Mouse (Mus musculus) liver, embryonic 15.5 days (tissue): ENCODE results near the gene Ufc1. TPM values are rescaled to one million over a fixed set of nuclear protein-coding genes. Genes with fewer than 3 reads are reported as not detected.

Experiments used
- ATAC-seq: fragments of 200-750 bp; cut with Nextera tagmentation; 2 replicates; pipeline ENCODE4 v1.8.0; 2017; ENCODE audit warnings: moderate number of reproducible peaks, mild to moderate bottlenecking, moderate library complexity; ENCODE audit not compliant: insufficient read depth
- H3K27ac ChIP-seq: fragments of 300-500 bp; sonication (generic); replicated peaks from 2 replicates; pipeline ENCODE4 v1.5.1; 2015; ENCODE audit warnings: mild to moderate bottlenecking, inconsistent platforms
- H3K27me3 ChIP-seq: fragments of 300-500 bp; sonication (generic); 2 replicates; pipeline ENCODE4 v1.6.1; 2015; ENCODE audit warnings: mild to moderate bottlenecking, inconsistent platforms
- H3K36me3 ChIP-seq: fragments of 300-500 bp; sonication (generic); replicated peaks from 2 replicates; pipeline ENCODE4 v1.6.1; 2015; ENCODE audit warnings: moderate library complexity, mild to moderate bottlenecking, inconsistent platforms
- H3K4me1 ChIP-seq: fragments of 300-500 bp; sonication (generic); replicated peaks from 2 replicates; pipeline ENCODE4 v1.6.1; 2015; ENCODE audit warnings: inconsistent platforms
- H3K4me2 ChIP-seq: fragments of 300-500 bp; sonication (generic); 2 replicates; pipeline ENCODE4 v1.6.1; 2015; ENCODE audit warnings: moderate library complexity, mild to moderate bottlenecking, inconsistent platforms
- H3K4me3 ChIP-seq: fragments of 300-500 bp; sonication (generic); replicated peaks from 2 replicates; pipeline ENCODE4 v1.5.1; 2015; ENCODE audit warnings: mild to moderate bottlenecking, inconsistent platforms
- H3K9ac ChIP-seq: fragments of 300-500 bp; sonication (generic); 2 replicates; pipeline ENCODE4 v1.6.1; 2015; ENCODE audit warnings: moderate library complexity, mild to moderate bottlenecking, inconsistent platforms
- H3K9me3 ChIP-seq: fragments of 300-500 bp; sonication (generic); replicated peaks from 2 replicates; pipeline ENCODE4 v1.6.1; 2016; ENCODE audit warnings: inconsistent platforms
- WGBS: fragments of 180-500 bp; shearing (Covaris S2); methylation state at CpG from one replicate; pipeline ENCODE4 v1.1.7; 2015; ENCODE audit warnings: mixed read lengths; ENCODE audit not compliant: insufficient replicate concordance; 5-methylcytosine and 5-hydroxymethylcytosine counted together
- polyA plus RNA-seq: library from polyadenylated mRNA; unstranded; fragments of >200 nt; fragmentation: Nextera tagmentation; extraction: Ambion mirVana; gene quantifications from 2 replicates; pipeline ENCODE4 v1.2.1, GENCODE M21; 2015

Gene Ufc1
- polyA plus RNA-seq, 1 experiment from 2014 or later, result 41.4 TPM

DNA sequence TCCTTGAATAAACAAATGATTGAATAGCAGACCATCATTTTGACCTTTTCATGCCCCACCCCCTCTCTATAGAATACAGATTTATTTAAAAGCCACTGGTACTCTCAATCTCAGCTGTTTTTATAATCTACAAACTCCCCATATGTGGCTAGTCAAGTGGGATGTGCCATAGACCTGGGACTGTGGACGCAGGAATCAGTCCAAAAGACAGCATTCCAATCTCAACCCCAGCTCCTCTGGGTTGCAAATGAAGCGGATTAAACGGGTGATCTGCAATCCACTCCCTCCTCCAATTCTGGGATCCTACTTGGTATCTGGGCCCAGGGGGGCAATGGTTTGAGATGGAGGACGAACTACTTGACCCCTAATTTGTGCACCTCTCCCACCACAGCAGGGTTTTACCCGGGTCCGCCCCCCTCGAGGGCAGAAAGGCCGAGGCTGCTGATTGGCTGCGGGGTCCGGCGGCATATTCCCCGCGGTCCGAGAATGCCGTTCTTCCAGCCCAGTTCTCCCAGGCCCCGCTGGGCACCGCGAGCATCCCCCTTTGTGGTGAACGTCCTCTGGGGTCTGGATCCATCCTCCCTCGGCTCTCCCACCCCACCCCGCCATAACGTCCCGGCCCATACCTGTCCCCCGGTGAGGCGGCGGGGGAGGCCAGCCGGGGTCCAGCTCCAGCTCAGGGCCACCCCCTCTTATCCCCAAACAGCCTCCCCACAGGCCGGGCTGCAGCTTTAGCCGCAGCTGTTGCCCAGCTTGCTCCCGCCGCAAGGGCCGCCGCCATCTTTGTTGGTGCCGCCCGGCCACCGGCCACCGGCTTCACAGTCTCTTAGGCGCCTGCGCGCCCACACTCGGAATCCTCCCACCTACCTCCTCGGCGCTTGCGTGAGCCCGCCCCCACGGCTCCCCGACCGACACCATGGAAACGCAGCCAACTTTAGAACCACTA is 7.4 kb downstream of the Ufc1 start, which contains the start of gene Usp21:
Gene Usp21 (minus strand): TSS at position 856 of the 946 bp plus-strand sequence.
- Histone ChIP-seq H3K4me3 (peak within 1 kb of the TSS; percentile 83), H3K27me3 (no peaks in the 10 kb centered on the region), H3K27ac (peak within 1 kb of the TSS; percentile 86), H3K9ac (peak within 1 kb of the TSS; percentile 88), H3K36me3 (peaks cover 58% of the 10 kb centered on the region), H3K4me1 (peaks cover 71% of the 10 kb centered on the region), H3K9me3 (no peaks in the 10 kb centered on the region), H3K4me2 (peak within 1 kb of the TSS; percentile 77)
- ATAC-seq, result peak; percentile 92
- WGBS, result 2% methylated on average over 49 of the region's 49 CpGs

DNA sequence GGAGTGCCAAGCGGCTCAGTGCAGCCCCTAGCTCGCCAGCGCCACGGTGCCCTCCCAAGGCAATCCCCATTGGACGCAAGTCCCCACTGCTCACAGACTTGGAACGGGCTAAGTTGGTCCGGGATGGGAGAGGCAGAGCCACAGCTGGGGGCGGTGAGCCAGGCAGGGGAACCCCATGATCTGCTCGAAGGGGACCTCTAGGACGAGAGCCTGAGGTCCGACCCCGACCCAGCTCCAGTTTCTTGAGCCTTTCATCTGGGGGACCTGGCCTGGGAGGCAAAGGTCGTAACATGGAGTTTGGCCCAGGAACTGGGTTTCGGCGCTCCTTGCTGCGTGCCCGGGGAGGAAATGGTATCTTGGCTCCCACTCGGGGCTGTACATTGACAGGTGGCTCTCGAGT is 8.3 kb downstream of the Ufc1 start:
- no peak for ATAC-seq
- peaks cover 63% of the 10 kb centered on the region for H3K36me3 ChIP-seq
- H3K27ac ChIP-seq, result peak overlapping the region; percentile 25; the same call in 1 of the 2 replicates
- no peak overlapping the region for H3K9ac ChIP-seq
- 86% methylated on average over 19 of the region's 19 CpGs for WGBS
- peak overlapping the region; percentile 83; the same call in 1 of the 2 replicates for H3K4me3 ChIP-seq
- H3K4me1 ChIP-seq, result peaks cover 68% of the 10 kb centered on the region
- H3K4me2 ChIP-seq, result peak overlapping the region; percentile 77
- no peaks in the 10 kb centered on the region for H3K9me3 ChIP-seq
- H3K27me3 ChIP-seq, result no peaks in the 10 kb centered on the region

DNA sequence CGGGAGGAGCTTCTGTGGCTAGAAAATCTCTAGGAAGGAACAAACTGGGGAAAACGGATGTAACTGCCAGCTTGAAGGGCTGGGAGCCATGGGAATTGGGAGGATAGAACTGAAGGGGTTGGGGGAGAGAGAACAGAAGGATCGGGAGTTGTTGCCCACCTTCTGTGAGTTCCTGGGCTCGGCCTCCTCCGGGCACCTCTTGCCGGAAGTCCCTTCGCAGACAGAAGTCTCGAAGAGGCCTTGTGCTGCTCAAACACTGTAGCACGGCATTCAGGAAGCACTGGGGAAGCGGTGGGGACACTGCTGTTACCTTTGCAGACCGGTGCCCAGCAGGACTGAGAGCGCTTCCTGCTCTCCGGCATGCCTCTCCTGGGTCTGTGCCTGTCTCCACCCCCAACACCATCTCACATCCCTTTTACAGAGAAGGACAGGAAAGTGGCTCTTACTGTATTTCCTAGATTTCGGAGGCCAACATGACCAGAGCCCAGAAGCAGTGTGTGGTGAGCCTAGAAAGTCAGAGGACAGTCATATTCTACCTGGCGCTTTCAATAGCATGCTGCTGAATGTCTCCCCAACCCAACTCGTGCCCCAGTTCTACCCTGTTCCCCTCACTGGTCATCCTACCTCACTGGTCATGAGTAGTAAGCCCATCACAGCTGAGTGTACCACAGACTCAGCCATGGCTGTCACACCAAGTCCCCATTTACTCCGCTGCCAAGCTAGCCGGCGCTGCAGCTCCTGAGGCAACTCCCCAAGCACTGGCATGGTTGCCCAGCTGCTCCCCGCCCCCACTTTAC is 9.5 kb downstream of the Ufc1 start:
- H3K4me3 ChIP-seq, result no peak overlapping the region; the same call in 1 of the 2 replicates
- no peak for ATAC-seq
- no peak overlapping the region for H3K4me2 ChIP-seq
- H3K4me1 ChIP-seq, result peaks cover 65% of the 10 kb centered on the region
- H3K36me3 ChIP-seq, result peaks cover 63% of the 10 kb centered on the region
- no peaks in the 10 kb centered on the region for H3K9me3 ChIP-seq
- no peak overlapping the region for H3K9ac ChIP-seq
- no peaks in the 10 kb centered on the region for H3K27me3 ChIP-seq
- WGBS, result 83% methylated on average over 20 of the region's 20 CpGs
- peak overlapping the region; percentile 29; the same call in 1 of the 2 replicates for H3K27ac ChIP-seq

DNA sequence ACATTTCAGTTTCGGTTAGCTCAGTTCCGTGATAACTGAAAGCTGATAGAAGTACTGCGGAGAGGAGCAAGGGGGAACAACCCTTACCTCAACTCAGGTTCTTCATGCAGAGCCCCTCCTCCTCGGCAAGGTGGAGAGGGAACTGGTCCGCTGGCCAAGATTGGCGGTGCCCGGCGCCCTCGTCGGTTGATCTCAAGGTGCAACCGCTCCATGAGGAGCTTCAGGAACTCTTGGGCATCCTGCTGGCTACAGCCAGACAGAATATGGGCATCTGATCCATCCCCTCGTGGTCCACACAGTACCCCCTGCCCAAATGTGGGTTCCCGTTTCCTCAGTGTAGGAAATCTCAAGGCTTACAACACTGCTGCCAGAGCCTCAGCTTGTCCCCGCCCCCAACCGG is 10.3 kb downstream of the Ufc1 start:
- WGBS, result 87% methylated on average over 15 of the region's 15 CpGs
- no peak for ATAC-seq
- H3K27me3 ChIP-seq, result no peaks in the 10 kb centered on the region
- peaks cover 72% of the 10 kb centered on the region for H3K4me1 ChIP-seq
- no peak overlapping the region for H3K9ac ChIP-seq
- H3K9me3 ChIP-seq, result no peaks in the 10 kb centered on the region
- H3K27ac ChIP-seq, result no peak overlapping the region
- H3K4me2 ChIP-seq, result no peak overlapping the region
- H3K36me3 ChIP-seq, result peaks cover 62% of the 10 kb centered on the region
- no peak overlapping the region for H3K4me3 ChIP-seq

DNA sequence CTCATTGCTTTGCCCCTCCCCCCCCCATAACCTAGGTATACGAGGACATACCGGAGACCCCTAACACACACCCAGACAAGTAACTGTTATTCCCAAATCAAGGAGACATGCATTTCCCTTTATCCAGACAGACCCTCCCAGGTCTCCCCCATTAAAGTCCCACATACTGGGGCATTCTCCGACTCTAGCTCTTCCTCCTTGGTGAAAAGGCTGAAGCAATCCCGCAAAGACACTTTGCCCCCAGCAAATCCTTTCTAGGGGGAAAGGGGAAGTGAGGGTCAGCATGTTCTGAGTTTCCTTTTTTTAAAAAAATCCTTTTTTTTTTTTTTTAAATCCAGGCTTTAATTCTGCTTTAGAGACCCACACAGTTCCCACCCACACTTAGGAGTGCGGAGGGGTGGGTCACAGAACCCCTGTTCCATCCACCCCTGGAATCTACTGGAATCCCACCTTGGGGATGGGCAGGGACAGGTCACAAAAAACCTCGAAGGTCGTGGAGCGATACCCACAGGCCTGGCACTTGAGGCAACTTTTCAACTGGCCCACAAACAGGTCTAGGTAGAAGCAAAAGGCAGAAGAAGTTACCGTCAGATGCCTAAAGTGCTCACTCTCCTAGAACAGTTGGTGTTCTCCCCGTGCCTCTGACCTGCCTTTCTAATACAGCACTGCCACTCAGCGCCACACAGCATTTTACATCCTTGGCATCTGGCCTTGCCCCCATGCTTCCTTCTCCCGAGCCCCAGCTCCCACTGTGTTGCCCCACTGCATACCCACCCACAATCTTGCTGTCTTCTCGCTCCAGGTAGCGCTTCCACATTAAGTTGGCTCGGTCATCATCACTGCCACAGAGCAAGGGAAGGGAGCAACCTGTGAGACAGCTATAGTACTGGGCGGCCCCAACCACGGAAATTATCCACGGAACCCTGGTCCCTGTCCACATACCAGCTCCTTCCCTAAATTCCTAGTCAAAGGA is 11.3 kb downstream of the Ufc1 start:
- Histone ChIP-seq H3K36me3 (peaks cover 62% of the 10 kb centered on the region), H3K9ac (no peak overlapping the region), H3K4me1 (peaks cover 76% of the 10 kb centered on the region), H3K4me2 (peak overlapping the region; percentile 81), H3K27ac (peak overlapping the region; percentile 98; the same call in 1 of the 2 replicates), H3K4me3 (peak overlapping the region; percentile 73), H3K9me3 (no peaks in the 10 kb centered on the region), H3K27me3 (no peaks in the 10 kb centered on the region)
- WGBS, result 80% methylated on average over 18 of the region's 18 CpGs
- ATAC-seq, result no peak

DNA sequence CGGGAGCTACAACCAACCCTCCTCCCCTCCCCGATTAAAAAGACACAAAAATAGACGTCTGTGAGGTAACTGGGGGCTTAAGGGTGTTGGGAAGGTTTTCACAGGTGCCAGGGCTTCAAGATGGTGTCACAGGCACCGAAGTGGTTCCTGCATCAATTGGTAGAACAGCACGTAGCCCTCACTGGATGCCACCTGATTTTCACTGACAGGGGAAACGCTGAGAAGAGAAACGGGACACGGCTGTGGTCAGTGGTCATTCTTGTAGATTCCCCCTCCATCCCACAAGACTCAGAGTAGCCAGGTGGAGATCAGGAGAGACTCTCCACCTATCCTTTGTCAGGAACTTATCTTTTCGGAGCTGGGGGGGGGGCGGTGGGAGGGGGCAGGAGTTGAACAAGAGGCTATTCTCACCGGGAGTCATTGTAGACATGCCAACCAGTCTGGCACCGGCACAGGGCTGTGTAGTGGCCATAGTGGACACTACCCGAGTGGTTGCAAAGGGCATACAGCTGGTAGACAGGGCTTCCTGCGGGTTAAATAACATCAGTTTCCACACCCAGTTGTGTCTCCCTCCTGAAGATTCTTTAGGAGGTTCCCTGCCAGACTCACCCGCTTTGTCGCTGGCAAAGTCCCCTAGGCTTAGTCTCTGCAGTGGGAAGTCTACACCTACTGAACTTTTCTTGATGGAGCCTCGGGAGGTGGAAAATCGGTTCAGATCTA is 12.6 kb downstream of the Ufc1 start:
- ATAC-seq, result no peak
- H3K27ac ChIP-seq, result peak overlapping the region; percentile 98
- H3K4me3 ChIP-seq, result peak overlapping the region; percentile 73
- H3K4me2 ChIP-seq, result peak overlapping the region; percentile 81
- H3K4me1 ChIP-seq, result peaks cover 80% of the 10 kb centered on the region
- no peaks in the 10 kb centered on the region for H3K9me3 ChIP-seq
- peaks cover 74% of the 10 kb centered on the region for H3K36me3 ChIP-seq
- peak overlapping the region; percentile 90 for H3K9ac ChIP-seq
- no peaks in the 10 kb centered on the region for H3K27me3 ChIP-seq
- 65% methylated on average over 18 of the region's 18 CpGs for WGBS

DNA sequence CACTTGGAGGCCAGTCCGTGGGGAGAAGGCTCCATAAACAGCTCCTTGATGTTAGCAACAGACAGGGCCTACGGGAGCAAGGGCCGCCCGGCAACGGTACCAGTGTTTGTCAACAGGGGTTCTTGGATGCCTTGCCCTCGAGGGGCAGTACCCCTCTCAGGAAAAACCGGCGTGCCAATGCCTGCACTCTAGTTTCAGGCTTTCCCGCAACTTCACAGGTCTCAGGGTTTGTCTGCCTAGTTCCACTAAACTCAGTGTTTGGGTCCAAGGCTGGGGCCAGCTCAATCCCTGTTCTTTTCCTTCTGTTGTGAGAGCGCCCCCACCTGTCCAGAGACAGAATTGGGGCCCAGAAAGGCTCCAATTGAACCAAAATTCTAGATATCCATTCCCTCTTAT is 13.3 kb downstream of the Ufc1 start:
- H3K9ac ChIP-seq, result peak overlapping the region; percentile 90
- peaks cover 79% of the 10 kb centered on the region for H3K4me1 ChIP-seq
- H3K9me3 ChIP-seq, result no peaks in the 10 kb centered on the region
- peak; percentile 43 for ATAC-seq
- peak overlapping the region; percentile 73 for H3K4me3 ChIP-seq
- no peaks in the 10 kb centered on the region for H3K27me3 ChIP-seq
- peak overlapping the region; percentile 81 for H3K4me2 ChIP-seq
- peaks cover 79% of the 10 kb centered on the region for H3K36me3 ChIP-seq
- H3K27ac ChIP-seq, result peak overlapping the region; percentile 98
- under 1% methylated on average over 10 of the region's 10 CpGs for WGBS

DNA sequence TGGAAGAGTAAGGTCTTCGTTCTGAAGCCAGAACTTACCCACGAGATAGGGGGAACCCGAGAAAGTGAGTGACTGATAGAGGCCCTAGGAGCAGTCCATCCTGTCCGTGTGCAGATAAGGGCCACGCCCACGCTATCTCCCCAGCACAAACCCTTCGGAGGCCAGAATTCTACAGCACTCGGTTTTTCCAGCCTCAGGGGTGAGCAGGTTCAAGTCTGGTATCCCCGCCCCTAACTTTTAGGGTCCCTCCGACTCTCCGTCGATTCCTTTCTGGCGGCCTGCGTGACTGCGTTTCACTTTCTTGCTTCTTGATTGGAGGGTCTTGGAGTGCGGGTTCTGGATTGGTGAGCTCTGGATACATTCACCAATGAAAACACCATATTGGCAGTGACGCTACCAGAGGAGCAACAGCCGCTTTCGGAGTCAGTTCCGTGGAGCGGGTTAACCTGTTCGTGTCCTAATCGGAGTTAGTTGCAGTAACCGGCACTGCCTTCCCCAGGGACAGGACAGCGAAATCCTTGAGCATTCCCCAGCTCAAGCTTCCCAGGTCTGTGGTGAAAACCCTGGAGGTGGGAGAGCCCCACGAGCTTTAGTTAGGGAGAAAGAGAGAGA is 13.8 kb downstream of the Ufc1 start, which contains the start of gene Ppox:
Gene Ppox (minus strand): TSS at position 271 of the 612 bp plus-strand sequence.
- under 1% methylated on average over 26 of the region's 26 CpGs for WGBS
- H3K9ac ChIP-seq, result peak within 1 kb of the TSS; percentile 90
- peak; percentile 93 for ATAC-seq
- H3K9me3 ChIP-seq, result no peaks in the 10 kb centered on the region
- H3K4me3 ChIP-seq, result peak within 1 kb of the TSS; percentile 73
- H3K4me1 ChIP-seq, result peaks cover 79% of the 10 kb centered on the region
- peaks cover 79% of the 10 kb centered on the region for H3K36me3 ChIP-seq
- H3K4me2 ChIP-seq, result peak within 1 kb of the TSS; percentile 81
- no peaks in the 10 kb centered on the region for H3K27me3 ChIP-seq
- H3K27ac ChIP-seq, result peak within 1 kb of the TSS; percentile 98

DNA sequence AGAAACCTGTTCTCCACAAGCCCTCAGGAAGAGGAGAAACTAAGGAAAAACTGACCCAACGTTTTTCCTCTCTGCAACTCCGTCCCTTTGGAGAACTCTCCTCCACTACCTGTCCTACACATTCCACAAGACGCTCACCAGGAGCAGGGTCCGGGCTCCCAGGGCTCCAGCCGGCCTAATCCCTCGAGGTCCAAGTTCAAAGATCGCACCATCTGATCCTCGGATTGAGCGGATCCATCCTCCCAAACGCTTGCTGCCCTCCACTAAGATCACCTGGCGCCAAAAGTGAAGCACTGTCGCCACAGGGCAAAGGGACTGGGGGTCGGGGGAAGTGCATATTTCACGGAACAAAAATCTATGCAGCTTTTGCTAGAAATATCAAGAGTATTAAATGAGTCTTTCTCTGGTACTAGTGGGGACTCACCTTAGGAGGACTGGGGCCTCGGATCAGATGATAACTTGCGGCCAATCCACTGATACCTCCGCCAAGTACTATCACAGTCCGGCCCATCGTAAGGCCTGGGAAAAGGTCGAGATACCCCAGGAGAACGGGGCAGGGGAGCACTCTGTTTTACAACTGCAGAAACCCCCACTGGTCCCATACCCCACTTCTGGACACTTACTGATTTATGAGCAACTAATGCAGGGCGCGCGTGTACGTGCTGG is 14.4 kb downstream of the Ufc1 start:
- Histone ChIP-seq H3K4me1 (peaks cover 77% of the 10 kb centered on the region), H3K4me2 (peak overlapping the region; percentile 81), H3K4me3 (peak overlapping the region; percentile 73), H3K9ac (peak overlapping the region; percentile 90), H3K27me3 (no peaks in the 10 kb centered on the region), H3K9me3 (no peaks in the 10 kb centered on the region), H3K36me3 (peaks cover 81% of the 10 kb centered on the region), H3K27ac (peak overlapping the region; percentile 98)
- WGBS, result 2% methylated on average over 25 of the region's 25 CpGs
- peak; percentile 50 for ATAC-seq
